8 mouse cellular contexts compared by ENCODE assay signal in the genomic region with DNA sequence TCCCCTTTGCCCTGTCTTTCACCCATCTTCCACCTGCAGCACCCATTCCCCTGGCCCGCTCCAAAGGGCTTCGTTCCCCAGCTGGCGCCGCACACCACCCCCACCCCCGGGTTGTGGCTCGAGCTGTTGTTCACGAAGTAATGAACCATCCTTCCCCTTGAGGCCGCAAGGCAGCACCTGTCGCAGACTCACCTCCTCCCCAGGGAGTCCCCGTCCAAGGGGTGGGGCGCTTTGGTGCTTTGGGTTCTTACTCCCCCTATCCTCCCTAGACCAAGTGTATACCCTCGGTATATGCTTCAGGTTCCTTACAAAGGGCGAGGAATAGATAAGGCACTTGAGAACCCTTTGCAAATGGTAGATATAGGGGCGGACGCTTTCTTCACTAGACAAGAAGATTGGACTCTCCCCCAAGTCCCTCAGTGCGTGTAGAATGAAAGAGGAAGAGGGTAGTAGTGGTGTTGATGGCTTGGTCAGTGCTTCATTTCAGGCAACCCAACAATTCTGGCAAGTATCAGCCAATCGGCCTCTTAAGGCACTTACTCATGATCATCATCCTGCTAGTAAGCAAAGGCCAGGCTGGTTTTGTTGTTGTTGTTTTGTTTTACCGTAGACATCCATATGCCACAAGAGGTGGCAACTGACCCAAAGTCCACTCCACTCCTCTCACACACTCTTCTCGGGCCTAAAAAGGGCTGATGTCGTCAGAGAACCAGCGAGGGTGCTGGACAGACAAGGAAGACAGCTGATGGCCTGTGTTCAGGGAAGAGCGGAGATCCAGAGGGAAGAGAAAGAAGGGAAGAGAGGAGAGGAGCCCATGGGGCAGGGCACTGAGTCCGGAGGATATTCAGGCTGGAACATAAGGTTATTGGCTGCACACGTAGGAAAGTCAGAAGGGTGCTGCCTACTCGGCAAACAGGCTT. TPM values are rescaled to one million over a fixed set of nuclear protein-coding genes. Genes with fewer than 3 reads are reported as not detected.
DNase-seq lines count a peak whose midpoint lies in the region; ATAC-seq lines count a peak whose summit lies in the region.

No protein-coding gene starts in this region.

- WGBS in embryonic facial prominence, embryonic 15.5 days, result 40% methylated on average over 25 of the region's 25 CpGs
- WGBS in hindbrain, embryonic 16.5 days, result 43% methylated on average over 25 of the region's 25 CpGs
- 43% methylated on average over 25 of the region's 25 CpGs for WGBS in lung, embryonic 16.5 days

- H3K9me3 ChIP-seq in embryonic facial prominence, embryonic 15.5 days (replicated peaks), result no peaks in the 10 kb centered on the region
- no peaks in the 10 kb centered on the region for H3K9me3 ChIP-seq in hindbrain, embryonic 16.5 days (ENCODE audit: control insufficient read depth, low read length)
- H3K9me3 ChIP-seq in lung, embryonic 16.5 days (ENCODE audit: control insufficient read depth, low read length), result no peaks in the 10 kb centered on the region

- H3K9ac ChIP-seq in embryonic facial prominence, embryonic 15.5 days, result no peak overlapping the region
- H3K9ac ChIP-seq in hindbrain, embryonic 16.5 days (ENCODE audit: low read depth, low read length), result peak overlapping the region; percentile 68
- peak overlapping the region; percentile 91 for H3K9ac ChIP-seq in lung, embryonic 16.5 days (ENCODE audit: low read length)

- H3K4me1 ChIP-seq in embryonic facial prominence, embryonic 15.5 days, result peaks cover 73% of the 10 kb centered on the region
- peaks cover 24% of the 10 kb centered on the region for H3K4me1 ChIP-seq in hindbrain, embryonic 16.5 days (ENCODE audit: control insufficient read depth, insufficient read depth, low read depth, low read length)
- H3K4me1 ChIP-seq in lung, embryonic 16.5 days (replicated peaks; ENCODE audit: control insufficient read depth, insufficient read depth, low read length), result peaks cover 46% of the 10 kb centered on the region

- H3K4me2 ChIP-seq in embryonic facial prominence, embryonic 15.5 days (replicated peaks), result peak overlapping the region; percentile 88
- H3K4me2 ChIP-seq in hindbrain, embryonic 16.5 days (ENCODE audit: low read length), result peak overlapping the region; percentile 86
- H3K4me2 ChIP-seq in lung, embryonic 16.5 days (ENCODE audit: low read depth, low read length), result peak overlapping the region; percentile 88

- DNase-seq in urinary bladder, postnatal 14 days (ENCODE audit: low spot score), result peak; percentile 42
- DNase-seq in urinary bladder, postnatal 25 days (ENCODE audit: low spot score), result no peak
- peak; percentile 71 for DNase-seq in spleen, adult 12 weeks (ENCODE audit: low spot score)
- DNase-seq in retina, embryonic 14.5 days (ENCODE audit: low spot score), result no peak
- no peak for DNase-seq in ovary, postnatal 14 days (ENCODE audit: low spot score)

- peak overlapping the region; percentile 77 for H3K4me3 ChIP-seq in embryonic facial prominence, embryonic 15.5 days (replicated peaks)
- H3K4me3 ChIP-seq in hindbrain, embryonic 16.5 days (ENCODE audit: low read length), result peak overlapping the region; percentile 50
- H3K4me3 ChIP-seq in lung, embryonic 16.5 days (ENCODE audit: low read length), result peak overlapping the region; percentile 79

- peak overlapping the region; percentile 90 for H3K27ac ChIP-seq in embryonic facial prominence, embryonic 15.5 days (replicated peaks)
- H3K27ac ChIP-seq in hindbrain, embryonic 16.5 days (ENCODE audit: low read depth, low read length), result no peak overlapping the region; the same call in 1 of the 2 replicates
- H3K27ac ChIP-seq in lung, embryonic 16.5 days (ENCODE audit: low read length), result peak overlapping the region; percentile 97

- H3K27me3 ChIP-seq in embryonic facial prominence, embryonic 15.5 days, result no peaks in the 10 kb centered on the region
- peaks cover 12% of the 10 kb centered on the region for H3K27me3 ChIP-seq in hindbrain, embryonic 16.5 days (replicated peaks; ENCODE audit: control insufficient read depth, insufficient read depth, low read length)
- H3K27me3 ChIP-seq in lung, embryonic 16.5 days (ENCODE audit: control insufficient read depth, insufficient read depth, low read depth, low read length), result no peaks in the 10 kb centered on the region

- ATAC-seq in embryonic facial prominence, embryonic 15.5 days (ENCODE audit: insufficient number of reproducible peaks, low FRiP score, low TSS enrichment, low read depth), result no peak
- no peak for ATAC-seq in hindbrain, embryonic 16.5 days
- 0 out of 2 replicates have a peak, but pooled peaks have one; percentile 0 for ATAC-seq in lung, embryonic 16.5 days (ENCODE audit: low read depth)

- peaks cover 22% of the 10 kb centered on the region for H3K36me3 ChIP-seq in embryonic facial prominence, embryonic 15.5 days
- H3K36me3 ChIP-seq in hindbrain, embryonic 16.5 days (ENCODE audit: control insufficient read depth, insufficient read depth, low read length), result no peaks in the 10 kb centered on the region
- peaks cover 12% of the 10 kb centered on the region for H3K36me3 ChIP-seq in lung, embryonic 16.5 days (ENCODE audit: control insufficient read depth, insufficient read depth, low read length)

RNA-seq across cellular contexts. Expression of gene Myo1c, which starts 4.4 kb away (rescaled TPM):
- 56.1 and 65.3 TPM in 2 replicates for polyA plus RNA-seq in embryonic facial prominence, embryonic 15.5 days (2015; fragmentation: Nextera tagmentation; extraction: Ambion mirVana)
- 13.6 and 16.7 TPM in 2 replicates for polyA plus RNA-seq in hindbrain, embryonic 16.5 days (2015; fragmentation: Nextera tagmentation; extraction: Ambion mirVana)
- 93.0 and 96.5 TPM in 2 replicates for polyA plus RNA-seq in lung, embryonic 16.5 days (2015; fragmentation: Nextera tagmentation; extraction: Ambion mirVana)

RNA-seq across cellular contexts. Expression of gene Inpp5k, which starts 23.9 kb away (rescaled TPM):
- 25.7 and 31.9 TPM in 2 replicates for polyA plus RNA-seq in embryonic facial prominence, embryonic 15.5 days (2015; fragmentation: Nextera tagmentation; extraction: Ambion mirVana)
- 39.8 TPM in 2 replicates for polyA plus RNA-seq in hindbrain, embryonic 16.5 days (2015; fragmentation: Nextera tagmentation; extraction: Ambion mirVana)
- 33.8 and 35.4 TPM in 2 replicates for polyA plus RNA-seq in lung, embryonic 16.5 days (2015; fragmentation: Nextera tagmentation; extraction: Ambion mirVana)

RNA-seq across cellular contexts. Expression of gene Crk, which starts 24.3 kb away (rescaled TPM):
- polyA plus RNA-seq in embryonic facial prominence, embryonic 15.5 days (2015; fragmentation: Nextera tagmentation; extraction: Ambion mirVana), result 105 and 112 TPM in 2 replicates
- polyA plus RNA-seq in hindbrain, embryonic 16.5 days (2015; fragmentation: Nextera tagmentation; extraction: Ambion mirVana), result 106 and 109 TPM in 2 replicates
- 108 and 112 TPM in 2 replicates for polyA plus RNA-seq in lung, embryonic 16.5 days (2015; fragmentation: Nextera tagmentation; extraction: Ambion mirVana)

Comparison
In these comparisons a context has a peak if more than half of its experiments do, and no peak if none do; other contexts are left out.
1. DNase-seq: peak in urinary bladder, postnatal 14 days (single experiment) and spleen, adult 12 weeks (single experiment); none in urinary bladder, postnatal 25 days (single experiment), retina, embryonic 14.5 days (single experiment) and ovary, postnatal 14 days (single experiment).
2. Peak in every context shown above with its lines, with median percentiles within 50 percentile points of each other: H3K4me2 ChIP-seq and H3K4me3 ChIP-seq.